Mouse (Mus musculus) lung, embryonic 16.5 days (tissue): Measurements from ENCODE around the gene Dennd1b. TPM values are rescaled to one million over a fixed set of nuclear protein-coding genes. Genes with fewer than 3 reads are reported as not detected.

Source experiments
- ATAC-seq: fragments of 200-750 bp; cut with Nextera tagmentation; 2 replicates; pipeline ENCODE4 v1.8.0; 2017; ENCODE audit warnings: low read depth, mild to moderate bottlenecking, moderate library complexity
- H3K27ac ChIP-seq: fragments of 300-500 bp; sonication (generic); 2 replicates; pipeline ENCODE4 v1.5.1; 2014; ENCODE audit warnings: mild to moderate bottlenecking, control low read depth, low read length
- H3K27me3 ChIP-seq: fragments of 300-500 bp; sonication (generic); 2 replicates; pipeline ENCODE4 v1.6.1; 2014; ENCODE audit warnings: low read depth, low read length, mixed read lengths; ENCODE audit not compliant: control insufficient read depth, insufficient read depth
- H3K36me3 ChIP-seq: fragments of 300-500 bp; sonication (generic); 2 replicates; pipeline ENCODE4 v1.6.1; 2014; ENCODE audit warnings: low read length; ENCODE audit not compliant: control insufficient read depth, insufficient read depth
- H3K4me1 ChIP-seq: fragments of 300-500 bp; sonication (generic); replicated peaks from 2 replicates; pipeline ENCODE4 v1.6.1; 2014; ENCODE audit warnings: low read length, mixed read lengths; ENCODE audit not compliant: control insufficient read depth, insufficient read depth
- H3K4me2 ChIP-seq: fragments of 300-500 bp; sonication (generic); 2 replicates; pipeline ENCODE4 v1.6.1; 2014; ENCODE audit warnings: low read depth, low read length, control low read depth
- H3K4me3 ChIP-seq: fragments of 300-500 bp; sonication (generic); 2 replicates; pipeline ENCODE4 v1.5.1; 2014; ENCODE audit warnings: mild to moderate bottlenecking, low read length, control low read depth
- H3K9ac ChIP-seq: fragments of 300-500 bp; sonication (generic); 2 replicates; pipeline ENCODE4 v1.6.1; 2014; ENCODE audit warnings: low read length, control low read depth
- H3K9me3 ChIP-seq: fragments of 300-500 bp; sonication (generic); 2 replicates; pipeline ENCODE4 v1.6.1; 2016; ENCODE audit warnings: low read length; ENCODE audit not compliant: control insufficient read depth
- WGBS: fragments of 180-500 bp; shearing (Covaris S2); extraction: QIAGEN DNeasy Blood & Tissue Kit; methylation state at CpG from one replicate; pipeline ENCODE4 v1.1.7; 2014; 5-methylcytosine and 5-hydroxymethylcytosine counted together
- polyA plus RNA-seq: library from polyadenylated mRNA; unstranded; fragments of >200 nt; fragmentation: Nextera tagmentation; extraction: Ambion mirVana; gene quantifications from 2 replicates; pipeline ENCODE4 v1.2.1, GENCODE M21; 2015

Gene Dennd1b
- polyA plus RNA-seq, 1 experiment from 2014 or later = 9.1 TPM

GRCm38 (mm10) chr1:138995621-138996380, 32.6 kb downstream of the Dennd1b start:
- Histone ChIP-seq H3K4me1 (peaks cover 5% of the 10 kb centered on the region; the same call in 1 of the 2 replicates), H3K9ac (no peak overlapping the region), H3K36me3 (0 out of 2 replicates have a peak, but pooled peaks cover 3% of the 10 kb centered on the region), H3K4me3 (no peak overlapping the region), H3K27me3 (no peaks in the 10 kb centered on the region), H3K9me3 (no peaks in the 10 kb centered on the region), H3K4me2 (no peak overlapping the region), H3K27ac (no peak overlapping the region)
- 71% methylated on average over 6 of the region's 6 CpGs for WGBS
- no peak for ATAC-seq

- 87% methylated on average over 2 of the region's 2 CpGs for WGBS
- H3K27ac ChIP-seq = no peak overlapping the region
- ATAC-seq = no peak
- 0 out of 2 replicates have a peak, but pooled peaks cover 3% of the 10 kb centered on the region for H3K36me3 ChIP-seq
- H3K4me3 ChIP-seq = no peak overlapping the region
- H3K9ac ChIP-seq = no peak overlapping the region
- H3K4me2 ChIP-seq = no peak overlapping the region
- H3K4me1 ChIP-seq = peaks cover 5% of the 10 kb centered on the region; the same call in 1 of the 2 replicates
- no peaks in the 10 kb centered on the region for H3K9me3 ChIP-seq
- no peaks in the 10 kb centered on the region for H3K27me3 ChIP-seq
Observed at GRCm38 (mm10) chr1:138996663-138997062, 33.4 kb downstream of the Dennd1b start.

GRCm38 (mm10) chr1:139000675-139001379, 37.6 kb downstream of the Dennd1b start:
- WGBS = 53% methylated on average over 9 of the region's 9 CpGs
- Histone ChIP-seq H3K9ac (no peak overlapping the region), H3K4me2 (no peak overlapping the region), H3K4me1 (no peaks in the 10 kb centered on the region; the same call in 1 of the 2 replicates), H3K36me3 (no peaks in the 10 kb centered on the region), H3K27me3 (no peaks in the 10 kb centered on the region), H3K4me3 (no peak overlapping the region), H3K9me3 (no peaks in the 10 kb centered on the region), H3K27ac (no peak overlapping the region)
- ATAC-seq = no peak

- Histone ChIP-seq H3K9me3 (no peaks in the 10 kb centered on the region), H3K4me1 (no peaks in the 10 kb centered on the region; the same call in 1 of the 2 replicates), H3K9ac (no peak overlapping the region), H3K4me3 (no peak overlapping the region), H3K27me3 (no peaks in the 10 kb centered on the region), H3K4me2 (no peak overlapping the region), H3K36me3 (no peaks in the 10 kb centered on the region), H3K27ac (no peak overlapping the region)
- no peak for ATAC-seq
- 89% methylated on average over 2 of the region's 2 CpGs for WGBS
Observed at GRCm38 (mm10) chr1:139003503-139003902, 40.3 kb downstream of the Dennd1b start.

- no peak overlapping the region for H3K4me2 ChIP-seq
- no peak for ATAC-seq
- H3K36me3 ChIP-seq = no peaks in the 10 kb centered on the region
- no peak overlapping the region for H3K4me3 ChIP-seq
- H3K4me1 ChIP-seq = no peaks in the 10 kb centered on the region
- H3K9ac ChIP-seq = no peak overlapping the region
- H3K27ac ChIP-seq = no peak overlapping the region
- 65% methylated on average over 1 of the region's 1 CpGs for WGBS
- H3K9me3 ChIP-seq = no peaks in the 10 kb centered on the region
- H3K27me3 ChIP-seq = no peaks in the 10 kb centered on the region
Observed at GRCm38 (mm10) chr1:139006000-139006399, 42.8 kb downstream of the Dennd1b start.

- no peaks in the 10 kb centered on the region for H3K36me3 ChIP-seq
- no peak for ATAC-seq
- no peak overlapping the region for H3K4me2 ChIP-seq
- H3K27ac ChIP-seq = no peak overlapping the region
- no peak overlapping the region for H3K9ac ChIP-seq
- H3K4me3 ChIP-seq = no peak overlapping the region
- no peaks in the 10 kb centered on the region for H3K27me3 ChIP-seq
- no peaks in the 10 kb centered on the region for H3K9me3 ChIP-seq
- 88% methylated on average over 3 of the region's 3 CpGs for WGBS
- H3K4me1 ChIP-seq = no peaks in the 10 kb centered on the region
Observed at GRCm38 (mm10) chr1:139007475-139007874, 44.2 kb downstream of the Dennd1b start.

- Histone ChIP-seq H3K4me2 (no peak overlapping the region), H3K27me3 (no peaks in the 10 kb centered on the region), H3K9me3 (no peaks in the 10 kb centered on the region), H3K36me3 (no peaks in the 10 kb centered on the region), H3K4me3 (no peak overlapping the region), H3K27ac (no peak overlapping the region), H3K4me1 (no peaks in the 10 kb centered on the region), H3K9ac (no peak overlapping the region)
- 81% methylated on average over 5 of the region's 5 CpGs for WGBS
- ATAC-seq = no peak
Observed at GRCm38 (mm10) chr1:139015118-139015788, 52.0 kb downstream of the Dennd1b start.

GRCm38 (mm10) chr1:139021298-139021697, 58.1 kb downstream of the Dennd1b start:
- no peaks in the 10 kb centered on the region for H3K9me3 ChIP-seq
- no peaks in the 10 kb centered on the region for H3K4me1 ChIP-seq
- H3K27ac ChIP-seq = no peak overlapping the region
- ATAC-seq = no peak
- no peak overlapping the region for H3K4me2 ChIP-seq
- no peak overlapping the region for H3K9ac ChIP-seq
- no peaks in the 10 kb centered on the region for H3K36me3 ChIP-seq
- H3K27me3 ChIP-seq = no peaks in the 10 kb centered on the region
- 52% methylated on average over 7 of the region's 7 CpGs for WGBS
- H3K4me3 ChIP-seq = no peak overlapping the region
